Mouse (Mus musculus): ENCODE measurements at regions not wholly inside any gene's neighbourhood (a gene's known extent, or its start where the extent isn't known, plus 50 kb on each side); places are given as distances from the start of the nearest gene placed in this dataset.

DNA sequence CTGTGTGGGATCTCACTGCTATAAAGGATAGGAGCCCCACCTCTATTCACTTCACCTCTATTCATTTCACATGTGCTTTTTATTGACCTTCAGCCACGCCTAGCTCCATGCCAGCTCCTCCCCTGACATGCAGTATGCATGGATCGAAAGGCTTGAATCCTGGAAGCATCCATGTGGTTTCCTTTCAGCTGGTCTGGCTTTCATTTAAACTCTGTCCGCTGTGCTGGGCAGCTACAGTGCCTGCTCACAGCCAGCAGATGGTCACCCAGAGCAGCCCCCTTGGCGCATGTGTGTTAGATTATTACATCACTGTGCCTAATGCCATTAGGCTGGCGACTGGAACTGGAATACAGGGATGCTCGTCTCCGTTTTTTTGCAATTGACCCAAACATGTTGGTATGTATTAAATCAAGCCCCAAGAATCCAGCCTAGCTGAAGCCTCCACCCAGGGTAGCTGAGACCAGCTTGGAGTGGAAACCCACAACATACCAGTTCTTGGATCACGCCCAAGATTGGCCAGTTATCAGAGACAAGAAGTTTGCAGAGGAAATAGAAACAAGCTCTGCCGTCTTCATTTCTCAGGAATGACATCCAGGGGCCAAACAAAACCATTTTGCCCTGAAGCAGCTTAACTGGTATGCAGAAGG is 113.2 kb downstream of the Inhbb start:
- no peak for ATAC-seq (replicated peaks; ENCODE audit: poor library complexity)

- no peak for ATAC-seq (replicated peaks; ENCODE audit: poor library complexity)
These were observed 116.6 kb downstream of the Inhbb start for GRCm38 (mm10) chr1:119305315-119305976.

GRCm38 (mm10) chr1:119304470-119304980 is 117.5 kb downstream of the Inhbb start:
- no peak for ATAC-seq (replicated peaks; ENCODE audit: poor library complexity)

- no peak for ATAC-seq (replicated peaks; ENCODE audit: poor library complexity)
These were observed 119.6 kb downstream of the Inhbb start for GRCm38 (mm10) chr1:119302349-119302995.

DNA sequence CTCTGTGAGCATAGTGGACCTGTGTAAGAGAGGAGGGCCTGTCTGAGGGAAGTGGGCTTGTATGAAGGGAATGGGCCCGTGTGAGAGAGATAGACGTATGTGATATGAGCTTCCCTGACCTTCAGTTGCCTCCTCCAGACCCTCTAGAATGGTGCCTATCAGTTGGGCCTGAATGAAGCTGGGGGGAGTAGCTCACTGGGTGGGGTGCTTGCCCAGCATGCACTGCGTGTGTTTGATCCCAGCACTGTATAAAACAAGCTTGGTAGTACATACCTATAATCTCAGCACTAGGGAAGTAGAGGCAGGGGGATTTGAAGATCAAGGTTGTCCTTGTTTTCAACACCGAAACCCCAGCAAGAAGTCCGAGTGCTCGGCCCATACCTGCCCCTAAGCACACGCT is 120.1 kb downstream of the Inhbb start:
- no peak for ATAC-seq (replicated peaks; ENCODE audit: poor library complexity)

DNA sequence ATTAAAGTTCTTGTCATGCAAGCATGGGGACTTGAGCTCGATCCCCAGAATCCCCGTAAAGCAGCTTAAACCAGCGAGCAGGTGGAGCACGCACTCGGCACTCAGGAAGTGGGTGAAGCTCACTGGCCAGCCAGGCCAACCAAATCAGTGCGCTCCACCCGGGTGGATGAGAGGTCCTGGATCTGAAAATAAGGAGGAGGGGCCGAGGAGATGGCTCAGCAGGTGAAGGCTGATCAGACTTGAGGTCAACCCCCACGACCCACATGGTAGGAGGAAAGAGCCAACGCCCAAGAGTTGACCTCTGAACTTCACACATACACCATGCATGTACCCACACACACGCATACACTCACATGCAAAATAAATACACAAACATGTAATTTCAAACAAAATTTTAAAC is 120.8 kb downstream of the Inhbb start:
- ATAC-seq (replicated peaks; ENCODE audit: poor library complexity) = no peak

- no peak for ATAC-seq (replicated peaks; ENCODE audit: poor library complexity)
These were observed 122.0 kb downstream of the Inhbb start for GRCm38 (mm10) chr1:119299842-119300752.

DNA sequence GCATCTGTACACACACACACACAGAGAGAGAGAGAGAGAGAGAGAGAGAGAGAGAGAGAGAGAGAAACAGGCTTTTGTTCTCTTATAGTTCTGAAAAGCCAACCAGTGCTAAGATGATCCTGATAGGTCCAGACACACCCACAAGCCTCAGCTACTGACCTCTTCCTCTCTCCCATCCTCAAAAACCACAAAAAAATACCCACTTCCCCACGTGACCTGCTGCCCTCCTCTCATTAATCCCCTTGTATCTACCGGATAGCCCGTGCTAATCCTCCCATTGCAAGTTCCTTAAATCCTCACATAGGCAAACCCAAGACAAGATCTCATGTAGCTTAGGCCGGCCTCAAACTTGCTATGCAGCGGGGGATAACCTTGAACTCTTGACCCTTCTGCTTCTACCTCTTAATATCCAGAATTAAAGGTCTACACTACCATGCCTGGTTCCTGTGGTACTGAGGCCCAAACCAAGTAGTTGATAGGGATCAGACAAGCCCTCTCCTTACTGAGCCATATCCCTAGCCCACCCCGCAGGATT is 123.3 kb downstream of the Inhbb start:
- peak; percentile 68 for ATAC-seq (replicated peaks; ENCODE audit: poor library complexity)

DNA sequence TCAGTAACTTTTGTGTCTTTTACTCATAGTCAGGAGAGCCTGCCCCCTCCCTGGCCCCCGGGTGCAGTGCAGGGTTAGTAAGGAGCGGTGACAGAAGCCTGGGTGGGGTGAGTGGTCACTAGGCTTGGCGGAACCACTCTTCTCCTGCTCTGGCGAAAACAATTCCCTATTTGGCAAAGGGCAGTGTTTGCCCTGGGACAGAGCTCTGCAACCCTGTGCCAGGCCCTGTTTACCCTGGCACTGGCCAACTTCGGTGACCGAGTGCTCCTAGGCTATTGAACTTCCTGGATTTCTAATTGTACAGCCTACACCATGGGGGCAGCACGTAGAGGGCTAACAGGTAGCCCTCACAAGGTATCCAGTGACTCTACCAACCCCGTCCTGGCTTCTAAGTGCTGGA is 126.9 kb downstream of the Inhbb start:
- no peak for ATAC-seq (replicated peaks; ENCODE audit: poor library complexity)

- peak; percentile 45; the same call in 1 of the 2 replicates for ATAC-seq (replicated peaks; ENCODE audit: poor library complexity)
These were observed 128.2 kb downstream of the Inhbb start for GRCm38 (mm10) chr1:119293839-119294238.

DNA sequence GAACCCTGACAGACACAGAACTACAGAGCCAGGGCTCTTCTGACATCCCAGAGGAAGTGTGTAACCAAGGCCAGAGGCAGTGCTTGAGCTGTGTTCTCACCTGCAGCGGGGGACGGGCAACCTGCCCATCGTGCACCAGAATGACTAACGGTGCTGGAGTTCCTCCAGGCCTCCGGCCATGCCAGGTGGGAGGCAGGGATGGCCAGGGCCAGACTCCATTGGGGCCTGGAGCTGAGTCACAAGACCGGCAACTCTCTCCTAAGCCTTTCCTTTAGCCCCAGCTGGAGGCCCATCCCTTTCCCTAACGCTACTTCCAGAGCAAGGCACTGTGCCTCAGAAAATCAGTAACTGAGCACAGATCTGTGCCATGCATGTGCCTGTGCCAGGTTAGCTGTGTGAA is 129.8 kb downstream of the Inhbb start:
- ATAC-seq (replicated peaks; ENCODE audit: poor library complexity) = no peak

DNA sequence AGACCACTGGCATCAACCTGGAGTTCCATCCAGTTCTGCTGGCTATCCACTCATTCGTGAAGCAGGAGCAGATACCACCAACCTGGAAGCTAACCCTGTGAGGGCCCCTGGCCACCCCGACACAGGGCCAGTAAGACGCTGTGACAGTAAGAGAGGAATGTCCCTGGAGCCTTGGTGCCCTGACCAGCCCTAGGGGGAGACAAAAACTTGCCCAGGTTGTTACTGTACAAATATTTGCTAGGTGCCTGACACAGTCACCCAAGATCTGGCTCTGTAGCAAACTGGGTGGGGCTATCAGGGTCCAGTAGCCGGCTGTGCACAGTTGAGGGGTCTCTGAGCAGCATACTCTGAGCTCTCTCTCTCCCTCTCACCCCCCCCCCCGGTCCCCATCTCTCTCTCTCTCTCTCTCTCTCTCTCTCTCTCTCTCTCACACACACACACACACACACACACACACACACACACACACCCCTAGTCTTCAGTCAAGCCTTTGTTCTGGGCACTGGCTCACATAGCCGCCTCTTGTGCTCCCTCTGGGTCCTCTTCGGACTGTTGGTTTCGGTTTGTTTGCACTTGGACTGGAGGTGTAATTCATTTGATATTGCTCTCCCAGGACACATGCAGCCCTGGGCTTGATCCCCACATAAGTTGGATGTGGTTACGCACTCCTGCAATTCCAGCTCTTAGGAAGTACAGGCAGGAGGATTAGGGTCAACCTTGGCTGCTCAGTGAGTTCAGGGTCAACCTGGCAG is 131.7 kb downstream of the Inhbb start:
- ATAC-seq (replicated peaks; ENCODE audit: poor library complexity) = no peak

DNA sequence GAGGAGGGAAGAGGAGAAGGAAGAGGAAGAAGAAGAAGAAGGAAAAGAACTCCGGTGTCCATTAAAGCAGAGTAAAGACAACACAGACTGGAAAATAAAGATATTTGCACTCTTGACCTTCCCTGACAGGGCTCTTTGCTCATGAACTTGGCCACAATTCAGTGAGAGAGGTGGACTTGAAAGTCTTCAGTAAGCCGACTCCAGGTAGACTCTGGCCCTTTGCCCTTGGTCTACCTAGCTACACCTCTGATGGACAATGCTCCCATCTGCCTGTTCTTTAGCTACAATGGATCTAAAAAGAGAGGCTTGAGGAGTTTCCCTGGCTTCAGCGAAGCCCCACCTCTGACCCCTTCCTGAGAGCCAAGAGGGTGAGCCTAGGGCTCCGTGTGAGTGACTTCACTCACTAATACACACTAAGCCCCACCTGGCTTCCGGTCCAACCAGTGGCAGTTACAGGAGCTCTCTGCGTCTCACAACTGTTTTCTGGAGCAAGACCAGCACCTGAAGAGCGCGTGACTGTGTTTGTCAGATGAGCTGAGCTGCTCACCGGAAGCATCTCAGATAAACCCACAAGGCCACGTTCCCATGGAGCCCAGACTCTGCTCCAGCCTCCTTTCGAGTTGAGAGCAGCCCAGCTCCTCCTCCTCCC is 132.4 kb downstream of the Inhbb start:
- ATAC-seq (replicated peaks; ENCODE audit: poor library complexity) = no peak

DNA sequence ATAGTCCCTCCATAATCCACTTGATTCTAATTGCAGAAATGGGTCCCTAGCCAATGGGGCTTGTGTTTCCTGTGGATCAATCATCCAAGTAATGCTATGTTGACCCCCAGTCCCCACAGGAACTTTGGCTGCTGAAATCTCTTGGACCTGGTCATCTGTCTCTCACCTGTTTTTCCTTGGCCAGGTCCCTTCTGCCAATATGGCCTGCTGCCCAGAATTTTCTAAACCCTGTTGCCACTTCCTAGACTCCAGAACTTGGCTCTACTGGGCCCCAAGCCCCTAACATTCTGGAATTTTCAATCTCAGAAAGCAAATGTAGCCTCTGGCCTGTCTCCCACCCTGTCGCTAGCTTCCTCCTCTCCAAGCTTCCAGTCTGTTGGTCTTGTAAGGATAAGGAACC is 139.6 kb downstream of the Inhbb start:
- ATAC-seq (replicated peaks; ENCODE audit: poor library complexity) = no peak

DNA sequence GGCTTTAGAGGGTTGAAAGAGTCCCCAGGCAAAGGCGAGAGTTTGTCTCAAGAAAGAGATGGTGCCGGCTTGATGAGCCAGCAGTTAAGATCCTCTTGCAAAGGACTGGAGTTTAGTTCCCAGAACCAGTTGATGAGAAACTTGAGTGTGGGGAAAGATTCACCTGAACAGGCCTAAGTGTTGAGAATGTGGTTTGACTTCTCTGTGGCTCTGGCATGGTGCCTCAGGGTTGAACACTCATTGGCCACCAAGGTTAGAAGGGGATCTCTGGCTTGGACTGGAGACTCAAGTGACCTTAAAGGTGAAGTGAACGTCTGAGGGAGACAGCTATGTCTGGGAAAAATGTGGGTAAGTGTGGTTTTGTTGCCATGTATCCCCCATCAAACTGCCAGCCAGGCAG is 142.8 kb downstream of the Inhbb start:
- ATAC-seq (replicated peaks; ENCODE audit: poor library complexity) = no peak

GRCm38 (mm10) chr1:119278528-119279201 is 143.4 kb downstream of the Inhbb start:
- ATAC-seq (replicated peaks; ENCODE audit: poor library complexity) = no peak

DNA sequence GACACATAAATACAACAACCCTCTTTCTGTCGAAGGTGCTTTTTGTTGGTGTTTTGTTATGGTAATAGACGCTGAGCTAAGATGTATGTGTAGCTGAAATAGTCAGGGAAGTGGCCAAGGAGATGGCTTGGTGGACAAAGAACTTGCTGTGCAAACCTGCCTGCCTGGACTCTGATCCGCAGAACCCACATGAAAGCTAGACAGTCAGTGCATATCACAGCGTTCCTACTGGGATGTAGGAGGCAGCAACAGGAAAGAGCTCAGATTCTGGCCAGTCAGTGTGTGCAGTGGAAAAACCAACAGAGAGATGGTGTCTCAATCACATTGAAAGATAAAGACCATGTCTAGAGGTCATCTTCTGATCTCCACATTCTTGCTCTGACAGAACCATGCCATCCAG is 144.1 kb downstream of the Inhbb start:
- ATAC-seq (replicated peaks; ENCODE audit: poor library complexity) = no peak

DNA sequence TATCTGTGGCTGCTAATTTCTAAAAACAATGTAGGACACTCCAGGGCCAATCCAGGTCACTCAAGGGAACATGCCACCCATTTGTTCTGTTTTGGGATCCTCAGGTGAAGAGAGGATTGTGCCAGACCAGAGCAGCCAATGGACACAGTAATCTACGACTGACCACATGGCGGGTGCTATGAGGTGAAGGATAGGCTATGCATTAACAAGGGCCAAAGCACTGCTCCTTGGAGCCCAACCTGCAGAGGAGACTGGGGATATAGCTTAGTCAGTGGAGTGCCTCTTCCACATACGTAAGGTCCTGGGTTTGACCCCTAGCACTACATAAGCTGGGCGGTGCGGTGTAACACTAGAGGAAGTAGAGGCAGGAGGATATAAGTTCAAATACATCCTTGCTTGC is 156.0 kb downstream of the Inhbb start:
- no peak for ATAC-seq (replicated peaks; ENCODE audit: poor library complexity)
